Mouse (Mus musculus) neural tube, embryonic 15.5 days (tissue): Measurements from ENCODE around the gene Ppp6r1. TPM values are rescaled to one million over a fixed set of nuclear protein-coding genes. Genes with fewer than 3 reads are reported as not detected.
A peak's percentile ranks its signal among the peaks of the same experiment; 100 is the strongest.

Experiments used
- ATAC-seq: fragments of 200-750 bp; cut with Nextera tagmentation; 2 replicates; pipeline ENCODE4 v1.8.0; 2017; ENCODE audit warnings: mild to moderate bottlenecking, moderate TSS enrichment, moderate library complexity; ENCODE audit not compliant: low FRiP score
- H3K27ac ChIP-seq: fragments of 300-500 bp; sonication (generic); replicated peaks from 2 replicates; pipeline ENCODE4 v1.5.1; 2015; ENCODE audit warnings: mild to moderate bottlenecking, inconsistent platforms
- H3K27me3 ChIP-seq: fragments of 300-500 bp; sonication (generic); replicated peaks from 2 replicates; pipeline ENCODE4 v1.6.1; 2015; ENCODE audit warnings: inconsistent platforms
- H3K36me3 ChIP-seq: fragments of 300-500 bp; sonication (generic); 2 replicates; pipeline ENCODE4 v1.6.1; 2015; ENCODE audit warnings: inconsistent platforms
- H3K4me1 ChIP-seq: fragments of 300-500 bp; sonication (generic); 2 replicates; pipeline ENCODE4 v1.6.1; 2015; ENCODE audit warnings: inconsistent platforms
- H3K4me2 ChIP-seq: fragments of 300-500 bp; sonication (generic); 2 replicates; pipeline ENCODE4 v1.6.1; 2015; ENCODE audit warnings: inconsistent platforms, mild to moderate bottlenecking, moderate library complexity
- H3K4me3 ChIP-seq: fragments of 300-500 bp; sonication (generic); replicated peaks from 2 replicates; pipeline ENCODE4 v1.5.1; 2015; ENCODE audit warnings: mild to moderate bottlenecking, inconsistent platforms
- H3K9ac ChIP-seq: fragments of 300-500 bp; sonication (generic); replicated peaks from 2 replicates; pipeline ENCODE4 v1.6.1; 2015; ENCODE audit warnings: mild to moderate bottlenecking, inconsistent platforms
- H3K9me3 ChIP-seq: fragments of 300-500 bp; sonication (generic); replicated peaks from 2 replicates; pipeline ENCODE4 v1.6.1; 2016; ENCODE audit warnings: inconsistent platforms
- WGBS: fragments of 180-500 bp; shearing (Covaris S2); methylation state at CpG from one replicate; pipeline ENCODE4 v1.1.7; 2015; ENCODE audit warnings: mixed read lengths; 5-methylcytosine and 5-hydroxymethylcytosine counted together
- polyA plus RNA-seq: library from polyadenylated mRNA; unstranded; fragments of >200 nt; fragmentation: Nextera tagmentation; extraction: Ambion mirVana; gene quantifications from 2 replicates; pipeline ENCODE4 v1.2.1, GENCODE M21; 2015

Ppp6r1 gene
- polyA plus RNA-seq: 8.3 and 8.9 TPM in 2 replicates

DNA sequence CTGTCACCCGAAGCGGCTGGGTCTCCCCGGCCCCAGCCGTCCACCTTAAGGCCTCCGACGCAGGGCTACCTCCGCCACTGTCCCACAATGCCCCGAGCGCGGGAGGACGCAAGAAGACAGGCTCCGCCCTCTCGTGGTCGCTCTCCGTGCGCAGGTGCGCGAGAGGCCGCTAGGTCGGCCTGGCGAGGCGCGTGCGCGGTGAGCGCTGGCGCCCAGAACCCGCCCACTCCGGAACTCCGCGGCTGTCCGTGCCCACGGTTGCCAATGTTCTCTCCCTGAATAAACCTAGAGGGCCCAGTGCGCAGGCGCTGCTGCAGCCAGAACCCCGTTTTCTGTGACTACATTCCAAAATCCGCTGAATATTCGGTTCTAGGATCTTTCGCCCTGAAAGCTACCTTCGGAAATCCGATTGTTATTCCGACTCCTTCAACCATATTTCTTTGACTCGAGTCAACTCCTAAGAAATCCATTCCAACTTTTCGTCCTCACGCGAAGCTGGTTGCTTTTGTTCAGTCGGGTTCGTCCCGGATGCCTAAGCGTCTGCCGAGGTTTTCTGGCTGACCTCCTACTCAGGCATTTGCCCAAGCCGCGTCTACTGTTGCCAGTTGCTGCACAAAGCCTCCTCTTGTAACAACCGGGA is at the start of gene Ppp6r1:
Gene Ppp6r1 (minus strand): TSS at position 108 of the 640 bp plus-strand sequence.
- Histone ChIP-seq H3K36me3 (peaks cover 20% of the 10 kb centered on the region), H3K4me1 (peaks cover 50% of the 10 kb centered on the region), H3K4me2 (peak within 1 kb of the TSS; percentile 89), H3K27ac (peak within 1 kb of the TSS; percentile 96), H3K27me3 (no peaks in the 10 kb centered on the region), H3K9ac (peak within 1 kb of the TSS; percentile 96), H3K9me3 (no peaks in the 10 kb centered on the region), H3K4me3 (peak within 1 kb of the TSS; percentile 91)
- peak; percentile 97 for ATAC-seq
- under 1% methylated on average over 54 of the region's 54 CpGs for WGBS

DNA sequence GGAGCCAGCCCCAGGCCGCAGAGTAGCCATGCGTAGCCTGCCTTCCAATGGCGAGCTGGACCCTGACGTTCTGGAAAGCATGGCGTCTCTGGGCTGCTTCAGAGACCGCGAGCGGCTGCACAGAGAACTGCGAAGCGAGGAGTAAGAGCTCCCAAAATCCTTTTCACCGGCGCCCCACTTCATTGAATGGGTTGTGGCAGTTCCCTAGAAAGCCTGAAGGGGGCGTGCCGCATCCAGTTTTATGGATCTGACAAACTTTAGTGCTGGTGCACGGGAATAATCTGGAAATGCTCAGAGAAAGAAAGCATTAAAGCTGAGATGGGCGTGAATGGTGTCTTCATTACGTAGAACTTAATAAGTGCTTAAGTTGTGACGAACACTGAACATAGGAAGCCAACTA is 46.3 kb upstream of the Ppp6r1 start:
- no peaks in the 10 kb centered on the region for H3K9me3 ChIP-seq
- H3K9ac ChIP-seq: no peak overlapping the region
- no peak overlapping the region for H3K4me3 ChIP-seq
- no peak overlapping the region for H3K27ac ChIP-seq
- no peak overlapping the region for H3K4me2 ChIP-seq
- no peak for ATAC-seq
- WGBS: 42% methylated on average over 18 of the region's 18 CpGs
- H3K36me3 ChIP-seq: peaks cover 84% of the 10 kb centered on the region
- no peaks in the 10 kb centered on the region for H3K27me3 ChIP-seq
- H3K4me1 ChIP-seq: peaks cover 4% of the 10 kb centered on the region; the same call in 1 of the 2 replicates

DNA sequence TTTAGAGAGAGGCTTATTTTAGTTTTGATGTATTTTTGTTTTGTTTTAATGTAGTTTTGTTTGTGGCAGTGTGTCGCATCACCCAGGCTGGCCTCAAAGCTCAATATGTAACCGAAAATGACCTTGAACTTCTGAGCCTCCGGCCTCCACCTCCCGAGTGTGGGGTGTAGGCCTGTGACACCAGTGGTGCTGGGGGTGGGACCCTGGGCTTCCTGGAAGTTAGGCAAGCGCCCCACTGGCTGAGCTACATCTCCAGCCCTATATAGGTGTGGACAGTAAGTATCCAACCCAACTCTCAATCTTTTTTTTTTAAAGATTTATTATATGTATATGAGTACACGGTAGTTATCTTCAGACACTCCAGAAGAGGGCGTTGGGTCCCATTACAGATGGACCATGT is 44.4 kb upstream of the Ppp6r1 start:
- ATAC-seq: no peak
- Histone ChIP-seq H3K4me2 (no peak overlapping the region), H3K27me3 (no peaks in the 10 kb centered on the region), H3K9me3 (no peaks in the 10 kb centered on the region), H3K4me3 (no peak overlapping the region), H3K9ac (no peak overlapping the region), H3K4me1 (peaks cover 4% of the 10 kb centered on the region; the same call in 1 of the 2 replicates), H3K27ac (no peak overlapping the region), H3K36me3 (peaks cover 84% of the 10 kb centered on the region)
- 91% methylated on average over 7 of the region's 7 CpGs for WGBS

DNA sequence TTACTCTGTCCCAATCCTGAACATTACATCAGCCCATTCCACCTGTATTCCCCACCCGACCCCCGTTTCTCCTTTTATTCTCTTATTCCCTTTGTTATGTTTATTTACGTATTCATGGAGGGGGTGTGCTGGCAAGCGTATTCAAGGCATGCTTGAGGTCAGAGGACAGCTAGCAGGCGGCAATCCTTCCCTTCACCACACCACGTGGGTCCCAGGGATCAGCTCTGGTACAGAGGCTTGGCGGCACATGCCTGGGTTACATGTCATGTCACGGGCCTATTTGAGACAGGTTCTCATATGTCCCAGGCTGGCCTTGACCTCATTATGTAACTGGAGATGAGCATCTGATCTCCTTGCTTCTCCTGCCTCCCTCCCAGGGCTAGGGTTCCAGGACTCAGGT is 43.5 kb upstream of the Ppp6r1 start:
- Histone ChIP-seq H3K4me1 (peaks cover 4% of the 10 kb centered on the region; the same call in 1 of the 2 replicates), H3K4me2 (no peak overlapping the region), H3K36me3 (peaks cover 84% of the 10 kb centered on the region), H3K27me3 (no peaks in the 10 kb centered on the region), H3K9ac (no peak overlapping the region), H3K9me3 (no peaks in the 10 kb centered on the region), H3K27ac (no peak overlapping the region), H3K4me3 (no peak overlapping the region)
- 45% methylated on average over 8 of the region's 8 CpGs for WGBS
- ATAC-seq: no peak

DNA sequence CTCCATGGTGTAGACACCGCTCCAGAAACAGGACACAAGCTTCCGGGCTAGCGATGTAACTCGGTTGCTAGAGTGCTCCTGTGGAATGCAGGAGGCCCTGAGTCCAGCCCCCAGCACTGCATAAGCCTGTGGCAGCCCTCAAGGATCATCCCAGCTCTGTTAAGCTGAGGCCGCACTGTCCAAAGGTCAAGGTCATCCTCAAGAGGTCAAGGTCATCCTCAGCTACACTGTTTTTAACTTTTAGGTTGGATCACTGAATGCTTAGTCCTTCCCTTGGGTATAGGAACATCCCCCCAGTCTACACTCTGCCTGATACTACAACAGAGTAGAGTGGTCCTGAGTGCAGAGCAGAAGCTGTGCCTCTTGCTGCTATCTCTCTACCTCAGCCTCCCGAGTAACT is 34.2 kb upstream of the Ppp6r1 start:
- no peak for ATAC-seq
- H3K4me3 ChIP-seq: no peak overlapping the region
- H3K27me3 ChIP-seq: no peaks in the 10 kb centered on the region
- H3K36me3 ChIP-seq: peaks cover 49% of the 10 kb centered on the region
- H3K4me1 ChIP-seq: peaks cover 24% of the 10 kb centered on the region
- H3K9ac ChIP-seq: no peak overlapping the region
- no peak overlapping the region for H3K4me2 ChIP-seq
- H3K9me3 ChIP-seq: no peaks in the 10 kb centered on the region
- WGBS: 81% methylated on average over 6 of the region's 6 CpGs
- H3K27ac ChIP-seq: no peak overlapping the region

DNA sequence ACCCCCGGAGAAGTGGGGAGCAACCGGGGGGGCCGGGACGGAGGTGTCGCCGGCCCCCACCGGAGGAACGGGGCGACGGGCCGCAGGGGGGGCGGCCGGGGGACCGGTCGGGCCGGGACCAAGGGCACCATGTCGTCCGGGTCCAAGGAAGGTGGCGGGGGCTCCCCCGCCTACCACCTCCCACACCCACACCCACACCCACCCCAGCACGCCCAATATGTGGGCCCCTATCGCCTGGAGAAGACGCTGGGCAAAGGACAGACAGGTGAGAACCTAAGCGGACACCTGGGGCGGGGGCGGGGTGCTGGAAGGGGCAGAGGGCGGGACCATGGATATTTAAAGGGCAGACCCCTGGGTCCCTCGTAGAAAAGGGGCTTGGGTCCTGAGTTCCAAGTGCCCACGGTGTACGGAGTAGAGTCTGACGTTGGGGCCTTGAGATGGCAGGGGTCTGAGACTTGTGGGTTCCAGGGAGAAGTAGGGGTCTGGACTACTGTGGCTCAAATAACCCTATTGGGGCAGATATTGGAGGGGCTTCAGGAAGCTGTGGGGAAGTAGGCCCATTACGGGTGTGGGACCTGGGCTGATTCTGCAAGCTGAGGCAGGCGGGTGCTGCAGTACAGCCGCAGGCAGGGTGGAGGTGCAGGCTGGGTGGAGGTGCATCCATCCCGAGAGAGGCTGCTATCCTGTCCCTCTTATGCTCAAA is 32.3 kb upstream of the Ppp6r1 start:
- Histone ChIP-seq H3K36me3 (peaks cover 32% of the 10 kb centered on the region), H3K27ac (peak overlapping the region; percentile 89), H3K4me3 (peak overlapping the region; percentile 80), H3K4me2 (peak overlapping the region; percentile 81), H3K4me1 (peaks cover 24% of the 10 kb centered on the region), H3K9ac (peak overlapping the region; percentile 100), H3K27me3 (no peaks in the 10 kb centered on the region), H3K9me3 (no peaks in the 10 kb centered on the region)
- peak; percentile 74 for ATAC-seq
- 6% methylated on average over 15 of the region's 35 CpGs for WGBS

DNA sequence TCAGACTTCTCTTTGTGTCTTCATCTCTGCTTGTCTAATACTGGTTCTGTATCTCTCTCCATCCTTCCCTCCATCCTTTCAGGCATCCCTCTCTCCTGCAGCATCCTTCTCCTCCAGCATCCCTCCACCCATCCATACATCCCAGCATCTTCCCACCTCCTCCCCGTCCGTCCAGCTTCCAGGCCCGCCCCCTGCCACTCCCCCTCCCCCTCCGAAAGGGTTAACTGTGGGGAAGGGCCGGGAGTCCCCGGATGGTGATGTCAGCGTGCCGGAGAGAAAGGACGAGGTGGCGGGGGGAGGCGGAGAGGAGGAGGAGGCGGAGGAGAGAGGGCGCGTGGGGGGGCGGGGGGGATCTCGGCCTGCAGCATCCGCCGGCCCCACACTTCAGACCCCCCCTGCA is 31.6 kb upstream of the Ppp6r1 start, which contains the start of gene Brsk1:
Gene Brsk1 (plus strand): TSS at position 218 of the 400 bp plus-strand sequence.
- Histone ChIP-seq H3K9ac (peak within 1 kb of the TSS; percentile 100), H3K27ac (peak within 1 kb of the TSS; percentile 89), H3K4me3 (peak within 1 kb of the TSS; percentile 80), H3K27me3 (no peaks in the 10 kb centered on the region), H3K9me3 (no peaks in the 10 kb centered on the region), H3K4me2 (peak within 1 kb of the TSS; percentile 81), H3K4me1 (peaks cover 24% of the 10 kb centered on the region), H3K36me3 (peaks cover 25% of the 10 kb centered on the region)
- 3% methylated on average over 7 of the region's 18 CpGs for WGBS
- ATAC-seq: peak; percentile 93

DNA sequence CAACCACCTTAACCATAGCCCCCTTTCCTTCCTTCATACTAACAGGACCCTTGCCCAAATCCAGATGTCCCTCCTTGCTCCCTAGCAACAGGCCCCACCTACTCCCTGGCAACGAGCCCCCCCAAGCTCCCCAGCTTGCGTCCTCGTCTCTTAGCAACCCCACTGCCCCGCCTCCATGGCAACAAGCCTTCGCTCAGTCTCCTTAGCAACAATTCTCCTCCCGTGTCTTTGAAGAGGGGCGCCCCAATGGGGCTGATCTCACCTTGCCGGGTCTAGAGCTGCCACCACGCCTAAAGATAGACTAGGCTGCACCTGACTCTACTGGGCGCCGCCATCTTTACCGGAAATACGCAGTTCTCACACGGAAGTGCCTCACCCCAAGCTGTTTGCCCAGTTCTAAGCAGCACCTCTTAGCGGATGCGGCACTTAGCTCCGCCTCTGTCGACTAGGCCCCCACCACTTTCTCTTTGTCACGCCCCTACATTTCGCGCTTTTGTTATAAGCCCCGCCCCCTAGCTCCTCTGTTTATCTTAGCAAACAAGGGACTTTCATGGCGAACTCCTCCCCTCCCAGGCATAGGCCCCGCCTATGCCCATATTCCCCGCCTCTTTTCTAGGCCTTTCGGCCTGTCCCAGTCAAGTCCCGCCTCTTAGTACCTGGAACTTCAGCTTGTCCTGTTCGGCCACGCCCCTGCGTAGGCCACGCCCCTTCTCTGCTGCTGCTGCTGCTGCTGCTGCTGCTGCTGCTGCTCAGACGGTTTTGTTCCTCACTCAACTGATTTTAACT is 26.0 kb upstream of the Ppp6r1 start, which contains the start of gene Hspbp1:
Gene Hspbp1 (minus strand): TSS at position 437 of the 786 bp plus-strand sequence.
- H3K36me3 ChIP-seq: peaks cover 20% of the 10 kb centered on the region

DNA sequence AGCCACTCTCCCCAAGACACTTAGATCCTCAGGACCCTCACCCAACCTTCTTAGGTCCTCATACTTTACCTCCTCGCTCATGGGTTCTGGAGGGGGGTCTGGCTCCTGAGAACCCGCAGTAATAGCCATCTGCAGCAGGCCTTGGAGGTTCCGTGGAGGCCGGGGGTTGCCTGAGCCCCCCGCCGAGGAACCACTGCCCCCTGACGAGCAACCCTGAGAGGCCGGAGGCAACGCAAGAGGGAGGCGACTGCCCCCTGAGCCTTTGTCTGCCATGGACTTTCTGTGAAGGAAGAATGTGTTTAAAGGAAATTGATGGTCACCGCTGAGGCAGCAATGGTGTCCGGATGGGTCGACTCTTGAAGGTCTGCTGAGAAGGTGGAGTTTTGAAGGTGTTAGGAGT is 25.4 kb upstream of the Ppp6r1 start:
- H3K4me3 ChIP-seq: peak overlapping the region; percentile 87
- no peaks in the 10 kb centered on the region for H3K9me3 ChIP-seq
- H3K36me3 ChIP-seq: peaks cover 23% of the 10 kb centered on the region
- peak overlapping the region; percentile 81 for H3K4me2 ChIP-seq
- WGBS: under 1% methylated on average over 13 of the region's 13 CpGs
- peaks cover 21% of the 10 kb centered on the region for H3K4me1 ChIP-seq
- no peaks in the 10 kb centered on the region for H3K27me3 ChIP-seq
- peak overlapping the region; percentile 82 for H3K27ac ChIP-seq
- ATAC-seq: peak; percentile 3; the same call in 1 of the 2 replicates
- peak overlapping the region; percentile 68 for H3K9ac ChIP-seq

More for the DNA sequence above, 26.0 kb upstream of the Ppp6r1 start, which contains the start of gene Hspbp1:
- Histone ChIP-seq H3K27me3 (no peaks in the 10 kb centered on the region), H3K9me3 (no peaks in the 10 kb centered on the region), H3K4me1 (peaks cover 21% of the 10 kb centered on the region), H3K4me2 (peak within 1 kb of the TSS; percentile 81), H3K9ac (peak within 1 kb of the TSS; percentile 68), H3K27ac (peak within 1 kb of the TSS; percentile 82), H3K4me3 (peak within 1 kb of the TSS; percentile 87)
- peak; percentile 96 for ATAC-seq
- under 1% methylated on average over 32 of the region's 32 CpGs for WGBS

DNA sequence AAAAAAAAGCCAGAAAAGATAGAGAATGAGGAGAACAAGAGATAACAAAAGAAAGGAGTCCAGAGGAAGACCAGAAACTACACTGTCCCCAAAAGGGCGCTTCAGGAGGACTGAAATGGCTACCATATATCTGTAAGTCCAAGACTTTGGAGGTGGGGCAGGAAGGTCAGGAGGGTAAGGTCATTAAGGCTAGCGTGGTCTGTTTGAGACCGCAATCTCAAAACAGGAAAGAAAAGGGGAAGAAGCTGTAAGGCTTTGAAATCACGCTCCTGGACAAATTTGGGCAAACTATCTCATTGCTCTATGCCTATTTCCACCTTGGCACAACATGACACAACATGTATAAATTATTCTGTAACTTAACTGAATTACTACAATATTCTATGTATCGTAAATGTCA is 24.5 kb upstream of the Ppp6r1 start:
- ATAC-seq: no peak
- Histone ChIP-seq H3K36me3 (peaks cover 27% of the 10 kb centered on the region), H3K9ac (no peak overlapping the region), H3K27ac (no peak overlapping the region), H3K4me2 (no peak overlapping the region), H3K4me3 (no peak overlapping the region), H3K27me3 (no peaks in the 10 kb centered on the region), H3K4me1 (peaks cover 21% of the 10 kb centered on the region), H3K9me3 (no peaks in the 10 kb centered on the region)
- WGBS: 89% methylated on average over 5 of the region's 5 CpGs

DNA sequence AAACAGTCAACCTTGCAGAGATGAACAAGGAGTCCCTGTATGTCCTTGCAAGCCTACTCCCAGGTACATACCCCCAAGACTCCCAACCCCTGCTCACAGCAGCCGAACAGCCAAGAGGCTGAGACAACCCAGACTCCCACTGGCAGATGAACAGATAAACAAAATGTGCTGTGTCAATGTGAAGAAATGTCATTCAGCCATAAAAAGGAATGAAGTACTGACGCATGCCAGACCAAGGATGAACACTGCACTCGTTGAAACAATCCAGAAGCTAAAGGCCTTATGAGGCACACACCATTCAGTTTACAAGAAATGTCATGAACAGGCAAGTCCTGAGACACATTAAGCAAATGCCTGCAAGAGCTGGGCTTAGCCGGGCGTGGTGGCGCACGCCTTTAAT is 16.4 kb upstream of the Ppp6r1 start:
- Histone ChIP-seq H3K27me3 (no peaks in the 10 kb centered on the region), H3K27ac (no peak overlapping the region), H3K4me3 (no peak overlapping the region), H3K9me3 (no peaks in the 10 kb centered on the region), H3K4me2 (no peak overlapping the region), H3K9ac (no peak overlapping the region), H3K36me3 (peaks cover 65% of the 10 kb centered on the region), H3K4me1 (peaks cover 6% of the 10 kb centered on the region; the same call in 1 of the 2 replicates)
- 94% methylated on average over 7 of the region's 7 CpGs for WGBS
- no peak for ATAC-seq
